Mouse (Mus musculus) thymus, postnatal 0 days (tissue): ENCODE results near the gene 2210010C04Rik. TPM values are rescaled to one million over a fixed set of nuclear protein-coding genes. Genes with fewer than 3 reads are reported as not detected.

Experiments used
- DNase-seq: peaks from one replicate; pipeline ENCODE4 v3.0.0-alpha.2; 2015; ENCODE audit warnings: low spot score
- polyA plus RNA-seq: library from polyadenylated mRNA; unstranded; fragments of >200 nt; fragmentation: Nextera tagmentation; extraction: Ambion mirVana; gene quantifications from 2 replicates; pipeline ENCODE4 v1.2.1, GENCODE M21; 2015

Gene 2210010C04Rik
- 0.17 and 0.20 TPM in 2 replicates for polyA plus RNA-seq

DNA sequence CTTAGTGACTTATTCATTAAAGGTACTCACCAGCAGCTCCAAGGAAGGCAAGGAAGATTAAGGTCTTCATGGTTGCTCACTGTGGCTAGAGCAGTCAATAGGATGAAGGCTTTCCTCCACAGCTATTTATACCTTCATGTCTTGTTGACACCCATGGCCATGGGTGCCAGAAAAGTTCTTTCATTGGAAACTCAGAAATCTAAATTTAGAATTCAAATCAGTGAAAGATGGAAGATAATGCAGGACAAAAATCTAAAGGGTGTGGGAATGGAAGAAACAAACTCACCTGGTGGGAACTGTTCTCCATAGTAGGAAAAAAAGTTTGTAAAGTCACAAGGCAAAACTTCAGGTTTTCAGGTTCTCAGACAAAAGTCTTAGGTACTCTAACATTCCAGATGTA, at the start of gene 2210010C04Rik:
Gene 2210010C04Rik (minus strand): TSS at position 101 of the 400 bp plus-strand sequence.
- DNase-seq, result no peak

DNA sequence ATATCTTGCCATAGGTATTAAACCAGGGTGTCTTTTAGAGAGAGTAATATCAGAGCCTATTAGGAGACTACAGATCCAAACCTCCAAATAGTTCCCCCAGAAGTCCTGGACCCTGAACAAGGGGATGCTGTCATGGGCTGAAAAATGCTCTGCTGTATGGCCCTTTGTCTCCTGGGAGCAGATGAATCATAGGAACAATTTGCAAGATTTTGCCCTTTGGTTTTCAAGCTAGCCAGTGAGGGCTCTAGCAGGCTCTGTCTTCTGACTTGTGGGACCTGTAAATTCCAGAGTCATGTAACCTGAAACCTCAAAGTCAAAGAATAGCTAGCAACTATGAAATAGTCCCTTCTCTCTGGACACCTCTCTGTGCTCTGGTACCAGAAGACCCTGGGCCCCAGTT, 44.8 kb upstream of the 2210010C04Rik start:
- DNase-seq, result no peak

DNA sequence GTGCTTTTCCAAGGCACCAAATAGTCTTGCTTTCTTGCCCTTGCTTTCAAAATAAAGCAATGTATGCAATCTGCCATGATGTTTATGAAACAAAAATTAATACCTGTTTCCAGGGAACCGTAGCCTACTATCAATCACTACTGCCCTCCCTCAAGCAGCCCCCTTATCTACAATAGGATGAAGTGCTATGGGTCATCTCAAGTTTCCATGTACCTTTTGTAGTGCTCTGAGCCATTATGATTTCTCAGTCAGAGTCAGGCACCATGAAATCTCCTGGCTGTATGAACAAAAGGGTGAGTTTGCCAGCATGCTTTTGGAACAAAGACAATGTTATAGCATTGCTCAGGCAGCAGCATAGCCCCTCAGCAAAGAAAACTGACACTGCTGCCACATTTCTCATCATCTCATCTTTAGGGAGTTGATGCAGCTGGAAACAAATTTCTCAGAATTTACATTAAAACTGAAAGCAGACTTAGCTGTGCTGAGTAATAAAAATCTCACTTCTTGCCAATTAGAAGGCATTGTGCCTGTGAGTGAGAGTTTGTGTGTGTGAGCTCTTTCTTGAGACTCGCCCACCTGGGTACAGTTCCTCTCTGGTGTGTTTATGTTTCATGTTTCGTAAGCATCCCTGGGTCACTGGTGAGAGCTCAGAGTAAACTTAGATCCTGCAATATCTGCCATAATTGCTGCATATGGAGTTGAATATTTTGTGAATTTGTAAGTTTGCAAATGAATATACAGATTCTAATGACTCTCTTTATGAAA, 43.4 kb upstream of the 2210010C04Rik start:
- DNase-seq, result no peak

DNA sequence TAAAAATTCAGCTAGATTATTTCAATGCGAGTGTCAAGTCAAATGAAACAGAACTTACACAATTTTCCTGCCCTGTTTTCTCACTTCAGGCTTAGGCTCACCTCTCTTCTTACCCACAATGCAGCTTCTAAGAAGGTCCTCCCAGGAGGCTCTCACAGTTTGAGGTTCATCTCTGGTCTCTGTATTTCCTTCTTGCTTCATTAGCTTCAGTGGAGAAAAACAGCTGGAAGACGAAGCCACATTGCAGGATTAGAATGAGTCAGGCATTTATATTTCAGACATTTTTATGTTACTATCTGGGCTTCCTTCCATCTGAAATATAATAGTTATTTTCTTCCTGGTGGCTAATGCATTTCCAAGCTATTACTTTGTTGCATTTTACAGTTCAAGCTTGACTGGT, 40.4 kb upstream of the 2210010C04Rik start:
- DNase-seq, result no peak

DNA sequence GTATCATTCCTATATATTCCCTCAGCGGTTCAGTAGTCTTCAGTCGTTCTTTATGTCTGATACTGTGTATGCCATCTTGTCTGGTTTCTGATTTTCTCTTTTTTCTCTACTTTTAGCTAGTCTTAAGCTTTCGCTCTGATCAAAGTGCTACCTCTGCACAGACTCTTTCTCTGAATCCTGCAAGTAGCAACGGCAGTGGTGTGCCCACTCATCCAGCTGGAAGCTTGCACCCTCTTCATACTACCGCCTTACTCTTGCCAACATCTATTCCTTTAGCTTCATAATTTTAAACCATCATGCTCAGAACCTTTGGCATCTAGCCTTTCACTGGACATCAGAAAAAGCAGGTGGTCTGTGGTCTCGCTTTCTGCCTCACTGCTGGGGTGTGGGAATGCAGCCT, 28.0 kb upstream of the 2210010C04Rik start:
- no peak for DNase-seq

DNA sequence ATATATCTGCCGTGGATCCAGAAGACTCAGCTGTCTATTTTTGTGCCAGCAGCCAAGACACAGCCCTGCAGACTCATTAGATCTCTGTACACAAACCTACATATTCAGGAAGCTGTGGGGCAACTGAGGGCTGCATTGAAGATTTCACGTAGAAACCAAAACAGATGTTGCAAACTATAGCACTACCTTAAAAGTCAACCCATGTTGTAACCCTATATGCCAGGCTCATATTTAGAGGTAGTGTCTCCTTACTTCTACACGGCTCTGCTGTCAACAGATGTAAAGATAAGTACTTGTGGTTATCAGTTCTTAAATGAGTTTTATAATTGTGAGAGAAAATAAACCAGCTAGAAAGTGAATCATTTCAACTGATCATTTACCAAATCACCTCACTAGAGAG, 27.4 kb upstream of the 2210010C04Rik start:
- DNase-seq, result peak; percentile 51

DNA sequence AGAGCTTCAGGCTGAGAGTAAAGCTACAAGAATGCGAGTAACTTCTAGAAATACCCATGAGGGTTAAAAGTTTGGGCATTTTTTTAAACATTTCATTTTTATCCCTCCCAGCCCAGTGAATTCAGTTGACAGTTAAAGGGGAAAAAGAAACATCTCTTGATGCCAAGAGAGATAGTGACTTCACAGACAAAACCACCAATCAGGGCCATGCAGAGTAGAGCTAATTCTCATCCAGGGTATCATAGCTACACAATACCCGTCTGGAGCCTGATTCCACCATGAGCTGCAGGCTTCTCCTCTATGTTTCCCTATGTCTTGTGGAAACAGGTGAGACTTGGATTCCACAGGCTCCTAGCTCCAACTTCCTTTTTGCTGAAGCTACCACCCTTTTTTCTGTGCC, 26.8 kb upstream of the 2210010C04Rik start:
- peak; percentile 31 for DNase-seq

DNA sequence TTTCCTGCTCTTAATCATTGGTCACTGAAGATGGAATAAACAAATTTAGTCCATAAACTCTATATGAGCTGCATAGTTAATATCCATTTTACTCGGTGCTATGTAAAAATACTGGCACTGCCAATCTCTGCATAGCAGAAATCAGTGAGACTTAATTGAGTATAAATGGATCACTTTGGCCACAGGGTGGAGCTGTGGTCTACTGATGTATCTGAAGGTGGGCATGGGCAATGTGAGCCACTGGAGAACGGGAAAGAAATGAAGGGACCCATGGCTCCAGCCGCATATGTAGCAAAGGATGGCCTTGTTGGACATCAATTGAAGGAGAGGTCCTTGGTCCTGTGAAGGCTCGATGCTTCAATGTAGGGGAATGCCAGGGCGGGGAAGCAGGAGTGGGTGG, 25.8 kb upstream of the 2210010C04Rik start:
- peak; percentile 61 for DNase-seq

DNA sequence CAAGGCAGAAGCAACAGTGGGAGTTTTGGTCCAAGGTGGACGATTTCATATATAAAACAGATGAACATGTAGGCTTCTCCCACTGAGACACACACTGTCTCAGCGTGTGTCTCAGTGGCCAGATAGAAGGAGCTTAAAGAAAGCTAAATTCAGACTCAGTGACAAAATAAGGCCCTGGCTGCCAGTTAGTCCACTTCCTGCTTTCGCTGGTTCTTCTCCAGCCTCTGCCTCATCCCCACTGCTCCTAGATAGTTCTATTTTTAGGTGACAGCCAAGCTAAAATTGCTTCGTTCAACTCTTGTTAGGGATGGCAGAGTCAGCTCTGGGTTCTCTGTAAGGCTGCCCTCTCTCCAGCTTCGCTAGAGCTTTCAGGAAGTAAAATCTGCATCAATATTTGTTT, 22.3 kb upstream of the 2210010C04Rik start:
- DNase-seq, result no peak

DNA sequence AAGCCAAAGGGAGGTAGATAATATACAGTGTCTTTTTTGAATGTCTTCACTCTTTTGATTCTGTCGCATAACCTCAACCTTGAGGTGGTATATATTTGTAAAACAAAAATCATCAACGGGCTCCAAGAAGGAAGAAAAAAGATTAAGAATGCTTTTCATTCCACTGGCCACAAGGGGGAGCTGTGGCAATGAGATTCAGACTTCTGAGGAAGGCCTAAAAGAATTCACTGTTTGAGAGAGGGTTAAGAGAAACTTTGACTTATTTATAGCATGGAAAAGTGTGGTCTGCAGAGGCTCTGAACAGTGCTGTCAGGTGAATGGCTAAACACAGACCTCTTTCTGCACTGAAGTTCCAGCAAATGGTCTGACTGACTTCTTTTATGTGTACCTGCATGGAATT, 20.3 kb upstream of the 2210010C04Rik start:
- DNase-seq, result peak; percentile 74

DNA sequence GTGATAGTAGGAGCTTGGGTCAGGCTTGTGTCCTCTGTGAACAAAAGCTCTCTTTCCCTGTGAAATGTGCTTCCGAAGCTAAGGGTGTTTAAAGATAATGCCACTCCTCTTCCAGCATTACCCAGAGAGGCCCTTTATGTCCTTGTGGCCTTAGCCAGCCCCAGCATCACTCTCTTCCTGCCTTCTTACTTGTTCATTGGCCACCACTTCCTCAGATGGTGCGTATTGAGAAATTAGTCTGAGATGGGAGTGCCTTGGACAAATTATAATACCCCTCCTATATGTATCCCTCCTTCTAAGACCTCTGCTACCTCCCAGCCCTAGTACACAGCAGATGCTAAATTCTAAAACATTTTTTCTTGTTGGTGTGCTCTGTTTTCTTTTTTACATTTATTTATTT, 19.1 kb upstream of the 2210010C04Rik start:
- DNase-seq, result no peak

DNA sequence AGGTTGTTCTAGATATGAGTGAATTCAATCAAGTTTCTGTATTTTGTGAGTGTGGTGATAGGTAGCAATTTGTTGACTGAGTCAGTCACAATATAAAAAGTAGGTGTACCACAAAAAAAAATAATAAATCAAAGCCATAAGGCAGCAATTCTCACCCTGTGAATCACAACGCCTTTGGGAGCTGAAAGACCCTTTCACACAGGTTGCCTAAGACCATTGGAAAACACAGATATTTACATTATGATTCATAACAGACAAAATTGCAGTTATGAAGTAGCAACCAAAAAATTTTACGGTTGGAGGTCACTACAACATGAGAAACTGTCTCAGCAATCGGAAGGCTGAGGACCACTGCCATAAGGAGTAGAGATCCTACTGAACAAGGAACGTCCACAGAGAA, 16.5 kb upstream of the 2210010C04Rik start:
- DNase-seq, result no peak

DNA sequence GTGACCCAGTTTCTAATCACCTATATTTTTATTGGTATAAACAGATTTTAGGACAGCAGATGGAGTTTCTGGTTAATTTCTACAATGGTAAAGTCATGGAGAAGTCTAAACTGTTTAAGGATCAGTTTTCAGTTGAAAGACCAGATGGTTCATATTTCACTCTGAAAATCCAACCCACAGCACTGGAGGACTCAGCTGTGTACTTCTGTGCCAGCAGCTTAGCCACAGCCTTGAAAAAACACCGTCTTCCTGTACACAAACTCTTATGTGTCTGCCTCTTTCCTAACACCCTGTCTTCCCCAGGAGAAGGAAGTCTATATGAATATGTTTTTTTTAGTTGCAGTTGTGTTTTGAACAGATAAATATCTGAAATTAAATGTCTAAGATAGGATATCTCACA, 13.3 kb upstream of the 2210010C04Rik start:
- DNase-seq, result peak; percentile 30

DNA sequence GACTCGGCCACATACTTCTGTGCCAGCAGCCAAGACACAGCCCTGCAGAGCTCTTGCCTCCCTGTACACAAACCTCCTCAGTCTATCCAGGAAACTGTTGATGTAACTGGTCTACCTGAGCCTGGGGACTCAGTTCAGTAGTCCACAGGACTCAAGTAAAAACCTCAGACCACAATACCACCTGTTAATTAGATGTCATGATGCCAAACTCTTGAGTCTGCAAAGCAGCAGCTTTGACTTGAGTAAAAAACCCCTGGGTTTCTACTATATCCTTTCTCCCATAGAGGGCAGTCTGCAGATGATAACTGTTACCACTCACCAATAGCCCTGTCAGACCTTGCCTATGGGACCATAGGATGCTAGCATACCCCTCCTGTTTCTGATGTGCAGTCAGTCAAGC, 12.7 kb upstream of the 2210010C04Rik start:
- DNase-seq, result peak; percentile 44

DNA sequence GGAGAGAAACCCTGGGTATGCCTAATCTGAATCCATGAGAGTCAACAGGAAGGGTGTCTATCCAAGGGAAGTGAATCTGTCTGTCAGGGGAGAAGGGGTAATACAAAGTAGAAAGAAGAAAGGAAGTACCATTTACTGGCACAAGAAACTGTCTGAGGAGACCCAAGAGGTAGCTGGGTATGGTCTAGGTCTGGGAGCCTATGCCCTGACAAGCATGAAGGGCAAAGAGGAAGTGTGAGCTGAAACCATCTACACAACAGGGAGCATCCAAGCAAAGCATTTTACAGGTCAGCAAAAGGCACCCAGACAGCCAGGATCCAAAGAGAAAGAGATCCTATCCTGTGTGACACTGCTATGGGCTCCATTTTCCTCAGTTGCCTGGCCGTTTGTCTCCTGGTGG, 11.9 kb upstream of the 2210010C04Rik start:
- peak; percentile 13 for DNase-seq

DNA sequence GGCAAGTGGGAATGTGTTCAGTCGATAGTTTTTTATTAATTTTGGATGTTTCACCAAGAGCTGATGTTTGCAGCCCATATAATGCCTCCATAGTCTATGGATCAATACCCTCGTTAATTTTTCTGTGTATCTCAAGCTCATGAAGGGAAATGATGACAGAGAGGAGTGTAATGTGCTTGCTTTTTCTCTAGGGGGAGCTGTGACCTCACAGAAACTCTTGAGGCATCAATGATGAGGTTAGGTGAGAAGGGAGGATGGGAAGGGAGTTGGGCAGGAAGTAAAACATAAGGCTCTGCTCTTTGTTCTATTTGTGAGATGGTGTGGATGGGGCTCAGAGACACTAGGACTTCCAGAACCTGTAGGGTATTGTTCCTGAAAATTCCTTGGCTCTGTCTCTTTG, 11.2 kb upstream of the 2210010C04Rik start:
- peak; percentile 80 for DNase-seq

DNA sequence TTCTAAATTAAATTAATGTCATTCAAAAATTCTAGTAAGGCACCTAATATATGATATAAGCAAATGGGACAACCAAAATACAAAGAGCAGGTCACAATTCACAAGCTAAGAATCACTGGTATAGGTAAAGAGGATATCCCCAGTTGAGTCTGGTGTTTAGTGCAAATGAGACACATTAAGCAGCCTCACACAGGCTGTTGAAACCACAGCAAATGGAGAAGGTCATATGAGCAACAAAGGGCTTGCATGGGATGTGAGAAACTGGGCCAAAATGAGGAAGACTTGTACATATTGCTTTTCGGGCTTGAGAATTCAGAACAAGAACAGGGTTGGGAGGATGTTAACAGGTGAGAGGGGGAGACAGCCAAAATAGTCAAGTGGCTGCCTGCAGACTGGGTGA, 9.4 kb upstream of the 2210010C04Rik start:
- no peak for DNase-seq

DNA sequence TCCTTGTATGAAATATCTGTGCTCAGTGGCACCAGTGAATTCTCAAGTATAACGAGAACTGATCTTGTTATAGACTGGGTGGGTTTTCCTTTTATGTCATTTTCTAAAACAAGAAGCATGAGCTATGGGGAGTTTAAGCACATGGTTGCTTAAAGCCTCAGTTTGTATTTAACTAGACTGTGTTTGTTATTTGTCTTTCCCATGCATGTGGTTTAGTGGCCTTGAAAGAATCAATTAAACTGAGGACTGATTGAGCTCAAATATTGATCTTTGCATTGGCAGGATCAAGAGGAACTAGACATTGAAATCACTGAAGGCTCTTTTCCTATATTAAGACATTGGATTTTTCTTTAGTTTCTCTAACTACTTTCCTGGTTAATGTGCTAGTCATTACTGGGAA, 9.0 kb upstream of the 2210010C04Rik start:
- no peak for DNase-seq

DNA sequence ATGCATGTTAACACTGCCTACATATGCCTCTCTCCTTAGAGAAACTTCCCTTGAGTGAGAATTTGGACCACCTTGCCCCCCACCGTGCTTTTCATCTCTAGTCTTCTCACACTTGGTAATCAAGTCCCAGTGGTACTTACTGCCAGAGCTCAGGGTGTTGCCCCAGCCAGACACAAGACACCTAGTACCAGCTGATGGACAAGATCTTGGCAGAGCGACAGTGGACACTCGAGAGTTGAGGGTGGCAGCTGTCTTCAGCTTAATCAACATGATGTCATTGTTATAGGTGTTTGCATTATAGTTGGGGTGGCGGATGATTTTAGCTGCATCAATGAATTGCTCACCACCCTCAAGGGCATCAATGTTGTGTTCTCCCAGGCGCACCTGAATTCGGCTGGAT, 2.5 kb downstream of the 2210010C04Rik start:
- DNase-seq, result no peak

DNA sequence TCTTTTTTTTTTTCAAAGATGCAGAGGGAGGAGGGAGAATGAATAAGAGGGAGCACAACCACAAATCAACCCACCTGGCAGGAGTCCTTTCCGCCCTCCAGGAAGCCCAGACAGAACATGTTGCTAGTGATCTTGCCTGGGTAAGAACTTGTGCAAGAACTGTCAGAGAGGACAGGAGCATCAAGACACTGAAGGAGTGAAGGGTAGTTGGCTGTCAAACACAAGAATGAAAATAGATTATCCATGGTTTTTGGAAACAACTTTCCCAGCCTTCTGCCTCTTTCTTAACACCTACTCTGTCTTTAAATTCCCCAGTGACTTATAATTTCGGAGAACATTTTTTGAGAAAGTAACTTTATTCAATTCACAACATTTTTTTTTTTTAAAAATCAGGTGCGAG, 3.1 kb downstream of the 2210010C04Rik start:
- DNase-seq, result no peak

DNA sequence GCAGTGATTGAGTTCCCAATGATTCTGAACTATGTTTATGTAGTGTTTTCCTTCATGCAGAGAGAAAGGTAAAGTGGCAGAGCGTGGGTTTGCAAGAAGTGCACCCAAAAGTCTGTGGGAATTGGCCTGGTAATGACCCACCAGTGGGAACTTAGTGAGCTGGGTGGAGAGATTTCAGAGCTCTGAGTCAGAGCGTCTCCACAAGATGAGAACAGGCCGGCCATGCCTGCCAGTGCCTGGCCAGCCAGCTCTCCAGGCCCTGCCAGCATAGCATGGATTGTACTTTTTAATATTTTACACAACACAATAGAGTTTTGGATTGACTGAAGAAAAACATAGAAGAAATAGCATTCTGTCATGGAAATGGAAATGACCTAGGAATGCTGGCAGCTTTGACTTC, 4.5 kb downstream of the 2210010C04Rik start:
- no peak for DNase-seq

DNA sequence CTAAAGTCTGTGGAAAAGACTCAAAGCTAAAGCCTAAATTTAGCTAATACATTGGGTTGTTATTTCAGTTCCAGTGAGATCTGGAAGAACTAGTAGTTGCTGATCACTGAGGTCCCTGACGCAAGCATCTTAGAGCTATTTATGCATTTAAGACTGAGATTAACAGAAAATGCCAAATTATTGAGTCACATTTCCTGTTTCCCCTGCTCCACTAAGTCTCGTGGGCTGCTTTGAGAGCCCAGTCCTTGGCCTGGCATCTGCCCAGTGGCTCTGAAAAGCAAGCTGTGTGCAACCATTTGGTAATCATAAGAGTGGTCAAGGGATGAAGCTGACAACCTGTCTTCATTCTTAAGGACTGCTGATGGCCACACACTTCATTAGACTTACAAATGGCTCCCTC, 8.3 kb downstream of the 2210010C04Rik start:
- no peak for DNase-seq

DNA sequence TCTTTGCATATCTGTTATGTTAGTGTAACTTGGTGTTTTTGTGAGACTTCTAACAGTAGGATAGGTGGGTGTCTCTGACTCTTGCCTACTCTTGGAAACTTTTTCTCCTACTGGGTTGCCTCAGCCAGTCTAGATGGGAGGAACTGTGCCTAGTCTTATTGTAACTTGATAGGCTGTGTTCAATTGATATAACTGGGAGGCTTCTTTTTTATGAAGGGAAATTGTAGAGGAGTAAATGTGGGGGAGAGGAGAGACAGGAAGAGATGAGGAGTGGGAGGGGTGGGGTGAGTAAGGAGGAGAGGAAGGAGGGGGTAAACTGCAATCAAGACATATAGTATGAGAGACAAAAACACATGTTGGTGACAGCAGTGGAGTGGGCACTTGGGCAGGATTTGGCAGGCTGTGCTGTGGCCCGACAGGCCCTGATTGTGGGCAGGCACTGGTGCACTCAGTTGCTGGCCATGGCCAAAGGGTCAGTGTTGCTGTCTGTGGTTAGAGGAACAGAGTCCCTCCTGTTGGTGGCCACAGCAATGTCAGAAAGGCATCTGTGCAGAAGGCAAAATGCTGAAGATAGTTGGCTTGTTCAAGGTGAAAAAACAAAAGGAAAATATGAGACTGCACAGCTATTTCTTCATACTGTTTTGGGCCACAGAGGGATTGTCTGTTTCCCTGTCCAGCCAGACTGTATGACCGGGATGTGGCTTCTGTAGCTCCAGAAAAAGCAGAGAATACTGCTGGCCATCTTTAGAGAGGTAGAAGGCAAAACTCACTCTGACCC, 9.2 kb downstream of the 2210010C04Rik start:
- DNase-seq, result no peak
